Mouse (Mus musculus) erythroblast, embryonic 14.5 days (primary cell): Measurements from ENCODE around the gene Ints12.

Source experiments
- GATA1 ChIP-seq: IDR thresholded peaks from 2 replicates; pipeline ENCODE4 v1.6.1; 2012; ENCODE audit warnings: low read length, inconsistent platforms, mixed read lengths
- TAL1 ChIP-seq: IDR thresholded peaks from 3 replicates; pipeline ENCODE4 v1.6.1; 2012; ENCODE audit warnings: low read length, inconsistent platforms, mixed read lengths

DNA sequence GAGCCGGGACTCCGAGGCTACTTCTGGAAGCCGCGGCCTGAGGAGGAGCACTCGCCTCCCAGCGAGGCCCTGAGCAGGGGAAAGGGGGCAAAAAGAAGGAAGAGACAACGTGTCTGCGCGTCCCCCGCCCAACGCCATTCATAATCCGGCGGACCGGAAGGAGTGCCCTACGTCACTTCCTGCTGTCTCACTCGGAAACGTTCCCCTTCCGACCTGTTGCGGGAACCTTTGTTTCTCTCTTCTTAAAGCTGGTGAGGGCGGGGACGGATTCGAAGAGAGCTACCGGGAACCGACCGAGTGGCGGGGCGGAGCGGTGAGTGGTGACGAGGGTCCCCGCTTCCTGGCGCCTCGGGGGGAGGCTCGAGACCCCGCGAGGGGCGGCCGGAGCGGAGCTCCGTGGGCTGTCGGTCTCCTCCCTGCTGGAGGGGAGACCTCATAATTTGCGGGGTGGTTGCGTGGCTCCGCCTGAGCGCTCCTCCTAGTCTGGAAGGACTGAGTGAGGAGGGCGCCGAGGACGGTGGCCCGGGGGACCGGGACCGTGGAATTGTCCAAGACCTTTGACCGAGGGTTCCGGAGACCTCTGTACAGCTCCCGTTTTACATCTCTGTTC, at the start of gene Ints12, which contains the start of gene Gstcd:
- TF ChIP-seq TAL1 (no peak), GATA1 (no peak)
